Mouse (Mus musculus): ENCODE data around the gene C330021F23Rik. TPM values are rescaled to one million over a fixed set of nuclear protein-coding genes. Genes with fewer than 3 reads are reported as not detected.
"Not testable (repeated sequence)": the region's sequence is repeated elsewhere in the genome, so short reads cannot be mapped to it uniquely, and the experiment has no call there.

C330021F23Rik gene
- polyA plus RNA-seq, 1 experiment from 2014 or later: 8.3 TPM

GRCm38 (mm10) chr8:3568378-3568777, 588 bp downstream of the C330021F23Rik start:
- no peaks in the 10 kb centered on the region for H3K36me3 ChIP-seq
- peak overlapping the region; percentile 80 for H3K27ac ChIP-seq
- 8% methylated on average over 7 of the region's 7 CpGs for WGBS
- H3K4me1 ChIP-seq: peaks cover 20% of the 10 kb centered on the region
- no peaks in the 10 kb centered on the region for H3K9me3 ChIP-seq (replicated peaks)
- peak overlapping the region; percentile 52 for H3K4me2 ChIP-seq
- H3K4me3 ChIP-seq (replicated peaks): peak overlapping the region; percentile 34
- no peak for ATAC-seq (replicated peaks; ENCODE audit: low FRiP score)
- H3K9ac ChIP-seq: peak overlapping the region; percentile 23
- no peaks in the 10 kb centered on the region for H3K27me3 ChIP-seq

- Histone ChIP-seq H3K27me3 (no peaks in the 10 kb centered on the region), H3K4me1 (peaks cover 20% of the 10 kb centered on the region), H3K4me2 (no peak overlapping the region), H3K9me3 (replicated peaks) (no peaks in the 10 kb centered on the region), H3K4me3 (replicated peaks) (no peak overlapping the region), H3K9ac (no peak overlapping the region), H3K36me3 (no peaks in the 10 kb centered on the region), H3K27ac (no peak overlapping the region)
- ATAC-seq (replicated peaks; ENCODE audit: low FRiP score): no peak
- WGBS: 84% methylated on average over 5 of the region's 5 CpGs
Measured at GRCm38 (mm10) chr8:3569784-3570183, 2.0 kb downstream of the C330021F23Rik start.

- H3K27ac ChIP-seq: no peak overlapping the region
- no peak overlapping the region for H3K9ac ChIP-seq
- H3K4me2 ChIP-seq: no peak overlapping the region
- no peak for ATAC-seq (replicated peaks; ENCODE audit: low FRiP score)
- no peak overlapping the region for H3K4me3 ChIP-seq (replicated peaks)
- H3K36me3 ChIP-seq: no peaks in the 10 kb centered on the region
- 94% methylated on average over 3 of the region's 3 CpGs for WGBS
- H3K4me1 ChIP-seq: no peaks in the 10 kb centered on the region
- H3K27me3 ChIP-seq: no peaks in the 10 kb centered on the region
- no peaks in the 10 kb centered on the region for H3K9me3 ChIP-seq (replicated peaks)
Measured at GRCm38 (mm10) chr8:3574546-3574945, 6.8 kb downstream of the C330021F23Rik start.

DNA sequence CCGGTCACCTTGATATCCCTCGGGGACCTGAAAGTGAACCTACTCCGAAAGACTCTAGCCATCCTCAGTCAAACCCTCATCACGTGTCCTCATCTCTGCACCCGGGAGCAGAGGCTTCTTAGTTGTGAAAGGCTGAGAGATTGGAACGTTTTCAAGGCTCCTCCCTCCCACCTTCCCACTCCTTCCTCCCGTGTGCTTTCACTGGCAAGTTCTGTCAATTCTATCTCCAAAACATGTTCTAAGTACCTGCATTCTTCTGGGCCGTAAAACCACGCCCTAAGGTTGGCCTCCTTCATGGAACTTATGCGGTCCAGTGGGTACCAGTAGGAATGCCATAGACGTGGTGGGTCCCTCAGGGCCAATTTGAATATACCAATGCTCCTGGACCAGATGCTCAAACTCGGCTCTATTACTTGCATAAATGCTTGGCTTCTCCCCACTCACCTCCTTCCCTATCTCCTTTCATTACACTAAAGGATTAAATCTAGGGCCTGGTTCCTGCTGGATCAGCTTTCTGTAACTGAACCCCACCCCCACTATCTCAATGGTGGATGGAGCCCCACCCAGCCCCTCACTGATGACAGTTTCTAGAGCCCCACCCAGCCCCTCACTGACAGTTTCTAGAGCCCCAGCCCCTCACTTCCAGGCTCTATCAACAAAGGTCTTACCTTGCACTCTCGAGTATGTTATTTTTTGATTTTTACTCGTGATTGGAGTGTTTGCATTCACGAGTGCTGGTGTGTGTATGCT, 8.6 kb downstream of the C330021F23Rik start:
- no peak overlapping the region for H3K9ac ChIP-seq
- H3K27me3 ChIP-seq: no peaks in the 10 kb centered on the region
- no peak overlapping the region for H3K4me2 ChIP-seq
- WGBS: 74% methylated on average over 15 of the region's 15 CpGs
- H3K36me3 ChIP-seq: no peaks in the 10 kb centered on the region
- ATAC-seq (replicated peaks; ENCODE audit: low FRiP score): no peak
- H3K4me1 ChIP-seq: no peaks in the 10 kb centered on the region
- no peak overlapping the region for H3K4me3 ChIP-seq (replicated peaks)
- no peaks in the 10 kb centered on the region for H3K9me3 ChIP-seq (replicated peaks)
- no peak overlapping the region for H3K27ac ChIP-seq

DNA sequence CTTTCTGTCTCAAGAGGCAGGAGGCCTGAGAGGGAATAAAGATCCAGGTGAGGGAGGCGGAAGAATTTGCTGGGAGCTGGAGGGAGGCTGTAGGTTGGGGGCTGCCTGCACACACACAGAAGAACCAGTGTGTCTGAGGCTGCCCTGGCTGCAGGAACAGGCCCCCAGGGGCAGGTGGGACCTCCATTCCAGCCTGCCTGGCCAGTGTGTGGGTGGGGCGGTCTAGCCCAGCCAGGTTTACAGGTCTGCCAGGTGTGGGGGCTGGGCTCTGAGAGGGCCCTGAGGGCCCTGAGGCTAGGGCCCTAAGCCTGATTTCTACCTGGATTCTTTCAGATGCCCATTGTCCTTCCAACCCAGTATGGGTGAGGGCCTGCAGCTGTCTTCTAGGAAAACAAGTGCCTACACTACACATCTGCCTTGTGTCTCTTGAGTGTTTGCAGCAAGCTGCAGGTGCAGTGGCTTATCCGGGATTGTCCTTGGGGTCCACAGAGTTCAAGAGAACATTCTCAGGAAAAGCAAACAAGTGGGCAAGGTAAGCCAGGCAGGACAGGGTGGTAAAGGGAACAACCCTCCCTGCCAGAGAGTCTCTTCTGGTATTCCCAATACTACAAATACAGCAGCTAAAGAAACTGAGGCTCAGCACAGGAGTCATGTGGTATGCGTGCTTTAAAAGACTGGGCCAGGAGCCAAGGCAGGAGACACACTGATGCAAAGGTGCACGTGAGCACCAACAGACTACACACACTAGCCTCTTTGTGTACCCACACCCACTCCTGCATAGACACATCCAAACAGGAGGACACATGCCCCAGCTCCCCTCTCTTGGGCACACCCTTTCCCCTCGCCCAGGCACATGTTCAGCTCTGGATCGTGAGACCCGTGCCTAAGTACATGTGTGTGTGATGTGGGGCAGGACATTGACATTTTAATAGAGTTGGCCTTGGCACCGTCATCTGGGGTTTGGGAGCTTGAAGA, 11.9 kb downstream of the C330021F23Rik start:
- Histone ChIP-seq H3K9me3 (replicated peaks) (no peaks in the 10 kb centered on the region), H3K36me3 (no peaks in the 10 kb centered on the region), H3K27ac (no peak overlapping the region), H3K4me2 (no peak overlapping the region), H3K4me3 (replicated peaks) (no peak overlapping the region), H3K4me1 (no peaks in the 10 kb centered on the region), H3K27me3 (no peaks in the 10 kb centered on the region), H3K9ac (no peak overlapping the region)
- ATAC-seq (replicated peaks; ENCODE audit: low FRiP score): peak; percentile 65
- 70% methylated on average over 9 of the region's 9 CpGs for whole genome bisulfite sequencing

DNA sequence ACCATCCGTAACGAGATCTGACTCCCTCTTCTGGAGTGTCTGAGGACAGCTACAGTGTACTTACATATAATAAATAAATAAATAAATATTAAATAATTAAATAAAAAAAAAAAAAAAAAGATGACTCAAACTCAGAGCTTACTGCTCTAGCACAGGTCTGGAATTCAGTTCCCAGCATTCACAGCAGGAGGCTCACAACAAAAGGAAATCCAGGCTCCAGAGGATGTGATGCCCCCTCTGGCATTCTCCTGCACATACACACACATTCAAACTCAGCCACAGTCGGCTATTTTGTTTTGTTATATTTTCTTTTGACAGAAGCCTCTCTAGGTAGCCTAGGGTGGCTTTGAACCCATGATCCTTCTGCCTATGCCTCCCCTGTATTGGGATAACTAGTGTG, 14.2 kb downstream of the C330021F23Rik start:
- not testable (repeated sequence) for ATAC-seq (replicated peaks; ENCODE audit: low FRiP score); H3K27ac ChIP-seq; H3K4me3 ChIP-seq (replicated peaks); H3K36me3 ChIP-seq; H3K9ac ChIP-seq; H3K9me3 ChIP-seq (replicated peaks); H3K4me1 ChIP-seq; H3K4me2 ChIP-seq; H3K27me3 ChIP-seq
- 92% methylated on average over 2 of the region's 3 CpGs for WGBS

GRCm38 (mm10) chr8:3586452-3586851, 18.7 kb downstream of the C330021F23Rik start:
- 84% methylated on average over 2 of the region's 2 CpGs for WGBS
- peaks cover 17% of the 10 kb centered on the region; the same call in 1 of the 2 replicates for H3K27me3 ChIP-seq
- H3K36me3 ChIP-seq: no peaks in the 10 kb centered on the region
- H3K9me3 ChIP-seq (replicated peaks): no peaks in the 10 kb centered on the region
- no peak overlapping the region for H3K27ac ChIP-seq
- H3K9ac ChIP-seq: no peak overlapping the region
- H3K4me3 ChIP-seq (replicated peaks): no peak overlapping the region
- H3K4me2 ChIP-seq: no peak overlapping the region
- no peak for ATAC-seq (replicated peaks; ENCODE audit: low FRiP score)
- H3K4me1 ChIP-seq: peaks cover 12% of the 10 kb centered on the region

GRCm38 (mm10) chr8:3586993-3587390, 19.2 kb downstream of the C330021F23Rik start, which contains the start of gene Camsap3:
Gene Camsap3, plus strand, starts transcription at chr8:3587293.
- H3K4me3 ChIP-seq (replicated peaks): peak within 1 kb of the TSS; percentile 78
- WGBS: 4% methylated on average over 7 of the region's 7 CpGs
- H3K27me3 ChIP-seq: peaks cover 17% of the 10 kb centered on the region; the same call in 1 of the 2 replicates
- no peaks in the 10 kb centered on the region for H3K9me3 ChIP-seq (replicated peaks)
- no peaks in the 10 kb centered on the region for H3K36me3 ChIP-seq
- peak within 1 kb of the TSS; percentile 82 for H3K27ac ChIP-seq
- ATAC-seq (replicated peaks; ENCODE audit: low FRiP score): no peak
- peak within 1 kb of the TSS; percentile 91 for H3K4me2 ChIP-seq
- H3K9ac ChIP-seq: peak within 1 kb of the TSS; percentile 73
- H3K4me1 ChIP-seq: peaks cover 12% of the 10 kb centered on the region

DNA sequence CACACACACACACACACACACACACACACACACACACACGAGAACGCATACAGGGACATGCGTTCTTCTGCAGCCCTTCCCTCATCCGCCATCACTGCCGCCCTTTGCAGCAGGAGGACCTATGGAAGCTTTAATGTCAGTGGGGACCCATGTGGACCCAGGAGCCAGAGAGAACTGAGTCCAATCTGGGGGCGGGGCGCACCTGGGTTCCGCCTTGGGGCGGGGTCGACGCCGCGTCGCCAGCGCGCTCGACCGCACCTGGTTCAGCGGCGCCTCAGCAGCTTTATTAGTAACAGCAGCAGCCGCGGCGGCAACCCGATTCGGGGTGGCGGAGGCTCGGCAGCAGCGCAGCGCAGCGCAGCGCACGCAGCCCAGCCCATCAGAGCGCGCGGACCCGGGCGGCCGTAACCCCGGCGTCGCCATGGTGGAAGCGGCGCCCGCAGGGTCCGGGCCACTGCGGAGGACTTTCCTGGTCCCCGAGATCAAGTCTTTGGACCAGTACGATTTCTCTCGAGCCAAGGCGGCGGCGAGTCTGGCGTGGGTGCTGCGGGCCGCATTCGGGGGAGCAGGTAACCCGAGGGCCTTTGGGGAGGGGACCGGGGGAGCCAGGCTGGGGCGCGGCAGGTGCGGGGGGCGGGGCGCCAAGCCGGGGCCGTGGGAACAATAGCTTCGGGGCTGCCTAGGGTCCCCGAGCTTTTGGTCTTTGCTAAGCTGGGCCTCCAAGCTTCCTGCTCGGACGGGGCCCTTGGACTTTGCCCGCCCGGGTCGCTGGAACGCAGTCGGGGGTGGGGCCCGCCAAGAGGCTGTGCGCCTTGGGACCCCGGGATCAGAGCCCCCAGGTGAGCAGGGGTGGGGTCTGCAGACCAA, 19.8 kb downstream of the C330021F23Rik start:
- peaks cover 17% of the 10 kb centered on the region; the same call in 1 of the 2 replicates for H3K27me3 ChIP-seq
- under 1% methylated on average over 69 of the region's 77 CpGs for whole genome bisulfite sequencing

GRCm38 (mm10) chr8:3588258-3588633, 20.5 kb downstream of the C330021F23Rik start:
- WGBS: 6% methylated on average over 11 of the region's 11 CpGs
- Histone ChIP-seq H3K27ac (peak overlapping the region; percentile 82), H3K27me3 (peaks cover 17% of the 10 kb centered on the region; the same call in 1 of the 2 replicates)

More for the DNA sequence above, 19.8 kb downstream of the C330021F23Rik start:
- Histone ChIP-seq H3K4me1 (peaks cover 12% of the 10 kb centered on the region), H3K36me3 (no peaks in the 10 kb centered on the region), H3K27ac (peak overlapping the region; percentile 82), H3K4me2 (peak overlapping the region; percentile 91), H3K4me3 (replicated peaks) (peak overlapping the region; percentile 78), H3K9ac (peak overlapping the region; percentile 73), H3K9me3 (replicated peaks) (no peaks in the 10 kb centered on the region)
- ATAC-seq (replicated peaks; ENCODE audit: low FRiP score): peak; percentile 83

GRCm38 (mm10) chr8:3593470-3593869, 25.7 kb downstream of the C330021F23Rik start:
- Histone ChIP-seq H3K9ac (no peak overlapping the region), H3K4me1 (peaks cover 3% of the 10 kb centered on the region; the same call in 1 of the 2 replicates), H3K27ac (no peak overlapping the region), H3K4me2 (no peak overlapping the region), H3K36me3 (peaks cover 2% of the 10 kb centered on the region; the same call in 1 of the 2 replicates), H3K27me3 (no peaks in the 10 kb centered on the region), H3K9me3 (replicated peaks) (no peaks in the 10 kb centered on the region), H3K4me3 (replicated peaks) (no peak overlapping the region)
- ATAC-seq (replicated peaks; ENCODE audit: low FRiP score): no peak
- WGBS: 66% methylated on average over 3 of the region's 3 CpGs

More at GRCm38 (mm10) chr8:3588258-3588633, 20.5 kb downstream of the C330021F23Rik start:
- Histone ChIP-seq H3K4me2 (peak overlapping the region; percentile 91), H3K4me1 (peaks cover 12% of the 10 kb centered on the region), H3K4me3 (replicated peaks) (peak overlapping the region; percentile 78), H3K9ac (peak overlapping the region; percentile 73), H3K36me3 (no peaks in the 10 kb centered on the region), H3K9me3 (replicated peaks) (no peaks in the 10 kb centered on the region)
- ATAC-seq (replicated peaks; ENCODE audit: low FRiP score): peak; percentile 45; the same call in 1 of the 2 replicates
